Mouse (Mus musculus) thymus, adult 2 months (tissue): ENCODE results near the gene Kcnj12.

Experiments
- CTCF ChIP-seq: fragments of 200-500 bp; IDR thresholded peaks from 2 replicates; pipeline ENCODE4 v1.5.1; 2012; ENCODE audit warnings: mild to moderate bottlenecking, control low read depth, low read length, moderate library complexity, borderline replicate concordance; ENCODE audit not compliant: control insufficient read depth, poor library complexity, insufficient read depth; ENCODE audit errors: extremely low read depth
- POLR2A ChIP-seq: fragments of 200-500 bp; IDR thresholded peaks from 2 replicates; pipeline ENCODE4 v1.6.1; 2012; ENCODE audit warnings: mild to moderate bottlenecking, low read length, control low read depth, moderate library complexity; ENCODE audit not compliant: control insufficient read depth, poor library complexity, insufficient read depth; ENCODE audit errors: extremely low read depth

DNA sequence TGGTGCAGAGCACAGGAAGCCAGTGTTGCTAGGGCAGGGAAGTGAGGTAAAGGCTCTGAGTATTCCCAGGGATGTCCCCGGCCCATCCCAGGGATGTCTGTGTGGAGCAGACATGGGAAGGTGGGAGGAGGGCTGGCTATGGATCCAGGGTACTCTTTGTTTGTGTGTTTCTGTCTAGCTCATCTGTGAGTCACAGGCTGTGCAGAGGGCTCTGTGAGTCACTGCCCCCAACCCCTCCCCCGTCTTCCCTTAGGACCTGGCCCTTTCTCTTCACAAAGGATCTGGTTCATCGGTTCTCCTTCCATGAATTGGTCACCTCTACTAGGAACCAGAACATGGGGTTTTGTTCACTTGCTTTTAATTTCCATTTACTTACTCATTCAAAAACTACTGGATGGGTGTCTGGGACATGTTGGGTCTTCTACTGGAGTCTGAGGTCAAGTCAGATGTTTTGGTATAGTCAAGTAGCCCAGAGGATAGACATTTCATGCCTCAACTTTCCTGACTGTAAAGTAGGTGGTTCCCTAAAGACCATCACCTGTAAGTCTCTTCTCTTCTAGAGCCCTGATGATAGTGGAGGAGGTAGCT is 97.7 kb downstream of the Kcnj12 start:
- no peak for TF ChIP-seq POLR2A
- no peak for TF ChIP-seq CTCF
